Mouse (Mus musculus) thymus, postnatal 36 days (tissue): ENCODE results near the gene Gm49380.

ENCODE experiments used
- DNase-seq, 2 experiments: peaks; one replicate each; pipeline ENCODE4 v3.0.0; 2022; ENCODE audit warnings: mixed read lengths in 2 of 2

Gm49380 gene

DNA sequence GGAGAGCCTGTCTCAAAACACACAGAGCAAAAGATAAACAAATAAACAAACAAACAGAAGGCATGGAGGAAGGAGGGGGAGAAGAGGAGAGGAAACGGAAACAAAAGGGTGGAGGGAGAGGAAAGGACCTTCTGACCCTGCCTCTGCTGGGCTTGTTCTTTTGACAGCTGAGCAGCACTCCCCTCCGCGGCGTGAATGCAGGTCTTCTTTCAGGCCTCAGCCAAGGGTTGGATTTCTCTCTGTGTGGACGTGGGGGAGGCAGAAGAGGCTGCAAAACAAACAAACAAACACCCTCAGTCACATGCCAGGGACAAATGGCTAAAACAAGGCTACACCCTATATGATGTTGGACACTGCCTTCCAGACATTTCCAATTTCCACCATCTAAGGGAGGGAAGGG, 11.7 kb upstream of the Gm49380 start:
- peak in 1 of 2 experiments; percentile 3 for DNase-seq

DNA sequence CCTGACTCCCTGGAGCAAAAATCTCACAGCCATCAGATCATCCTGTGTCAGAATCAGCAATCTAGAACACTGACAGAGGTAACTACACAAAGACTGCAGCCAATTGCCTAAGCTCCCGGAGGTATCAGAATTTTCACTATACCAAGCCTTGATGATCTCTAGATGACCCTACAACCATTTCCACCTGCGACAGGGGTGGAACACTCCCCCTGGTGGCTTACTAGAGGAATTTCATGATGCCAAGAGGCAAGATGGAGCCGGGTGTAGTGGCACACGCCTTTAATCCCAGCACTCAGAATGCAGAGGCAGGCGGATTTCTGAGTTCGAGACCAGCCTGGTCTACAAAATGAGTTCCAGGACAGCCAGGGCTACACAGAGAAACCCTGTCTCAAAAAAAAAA, 11.0 kb upstream of the Gm49380 start:
- DNase-seq: peak in 1 of 2 experiments; percentile 24

DNA sequence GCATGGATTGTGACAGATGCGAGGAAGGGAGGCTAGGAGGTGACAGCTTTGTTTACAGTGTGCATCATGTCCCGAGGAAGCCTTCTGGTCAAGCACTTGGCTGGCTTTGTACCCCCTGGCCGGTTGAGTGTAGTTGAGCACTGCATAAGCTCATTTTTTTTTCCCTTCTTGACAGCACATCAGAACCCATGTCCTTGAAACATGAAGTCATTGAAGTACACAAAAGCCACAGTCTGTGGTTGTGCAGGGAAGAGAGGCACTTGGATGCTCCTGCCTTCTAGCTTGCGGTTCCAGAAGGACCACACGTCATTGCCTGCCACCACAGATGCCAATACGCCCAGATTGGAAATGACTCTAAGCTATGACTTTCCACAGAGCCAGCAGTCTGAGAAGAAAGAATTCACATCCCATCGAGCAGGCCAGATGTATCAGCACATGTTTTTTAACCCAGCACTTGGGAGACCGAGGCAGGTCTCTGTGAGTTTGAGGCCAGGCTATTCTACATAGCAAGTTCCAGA, 6.7 kb upstream of the Gm49380 start:
- DNase-seq: no peak

DNA sequence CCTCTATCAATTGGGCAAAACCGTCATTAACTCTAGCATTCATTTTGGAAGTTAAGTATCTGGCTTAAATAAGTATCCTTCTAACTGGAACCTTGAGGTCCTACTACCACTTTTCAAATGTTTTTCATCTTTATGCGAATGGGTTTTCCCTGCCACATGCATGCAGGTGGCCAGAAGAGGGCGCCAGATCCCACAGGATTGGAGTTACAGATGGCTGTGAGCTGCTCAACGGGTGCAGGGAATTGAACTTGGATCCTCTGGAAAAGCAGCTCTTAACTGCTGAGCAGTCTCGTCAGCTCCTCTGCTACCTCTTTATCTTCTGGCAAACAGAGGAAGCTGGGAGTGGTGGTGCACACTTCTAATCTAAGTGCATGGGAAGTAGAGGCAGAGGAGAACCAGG, 5.7 kb upstream of the Gm49380 start:
- DNase-seq: peak; percentile 64 to 67

DNA sequence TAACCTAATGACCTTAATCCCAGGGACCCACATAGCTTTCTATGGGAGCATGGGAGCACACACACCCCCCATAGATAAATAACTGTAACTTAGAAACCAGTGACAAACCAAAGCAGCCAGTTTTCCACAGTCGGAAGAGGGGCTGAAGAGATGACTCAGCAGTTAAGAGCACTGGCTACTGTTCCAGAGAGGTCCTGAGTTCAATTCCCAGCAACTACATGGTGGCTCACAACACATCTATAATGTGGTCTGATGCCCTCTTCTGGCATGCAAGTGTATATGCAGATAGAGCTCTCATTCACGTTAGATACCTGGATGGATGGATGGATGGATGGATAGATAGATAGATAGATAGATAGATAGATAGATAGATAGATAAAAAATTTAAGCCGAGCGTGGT, 2.9 kb upstream of the Gm49380 start:
- peak in 1 of 2 experiments; percentile 4 for DNase-seq

DNA sequence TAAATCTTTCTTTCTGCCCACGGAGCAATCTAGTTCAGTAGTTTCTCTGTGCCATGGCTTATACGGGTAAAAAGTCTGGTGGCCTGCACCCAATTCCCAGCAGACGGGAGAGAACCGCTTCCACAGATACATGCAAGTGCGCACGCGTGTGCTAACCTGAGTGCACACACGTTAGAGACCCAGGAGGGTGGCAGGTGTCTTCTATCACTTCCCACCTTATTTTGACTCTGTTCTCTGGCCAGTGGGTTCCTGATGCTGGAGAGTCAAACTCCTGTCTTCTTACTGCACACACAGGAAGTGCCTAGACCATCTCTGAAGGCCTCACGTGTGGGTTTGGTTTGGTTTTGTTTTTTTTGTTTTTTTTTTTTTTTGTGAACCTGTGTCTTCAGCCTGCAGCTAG, 2.3 kb upstream of the Gm49380 start:
- DNase-seq: peak in 1 of 2 experiments; percentile 9

DNA sequence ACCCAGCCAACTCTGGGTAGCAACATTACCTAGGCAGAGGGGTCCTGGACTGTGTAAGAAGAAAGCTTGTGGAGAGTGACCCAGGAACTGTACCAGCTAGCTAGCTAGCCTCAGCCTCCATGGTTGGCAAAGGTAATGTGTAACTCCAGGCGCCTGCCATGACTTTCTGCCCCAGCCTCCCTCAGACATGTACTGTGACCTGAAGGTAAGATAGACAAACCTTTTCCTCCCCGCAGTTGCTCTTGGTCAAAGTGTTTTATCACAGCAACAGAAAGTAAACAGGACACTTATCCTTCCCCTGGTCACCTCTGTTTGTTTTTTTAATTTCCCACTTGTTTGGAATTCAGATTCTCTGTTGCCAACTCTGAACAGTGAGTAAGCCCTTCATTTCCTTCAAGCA, 1.2 kb upstream of the Gm49380 start:
- DNase-seq: no peak

DNA sequence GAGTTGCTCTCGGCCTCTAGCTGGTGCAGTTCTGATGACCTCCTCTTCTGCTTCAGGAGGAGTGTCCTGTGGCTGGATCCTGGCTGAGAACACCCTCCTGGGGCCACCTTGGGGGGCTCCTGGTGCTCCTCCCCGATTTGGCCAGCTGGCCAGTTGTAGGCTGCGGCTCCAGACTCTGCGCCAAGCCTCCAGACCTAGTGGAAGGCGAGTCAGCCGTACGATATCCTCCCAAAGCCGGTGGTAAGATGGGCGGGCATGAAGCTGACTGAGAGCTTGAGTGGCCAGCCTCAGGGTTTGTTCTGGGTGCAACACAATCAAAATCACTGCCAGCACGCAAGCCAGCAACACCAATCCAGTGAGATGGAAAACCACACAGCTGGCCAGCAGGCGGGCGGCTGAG, 1.4 kb downstream of the Gm49380 start:
- DNase-seq: peak in 1 of 2 experiments; percentile 9

DNA sequence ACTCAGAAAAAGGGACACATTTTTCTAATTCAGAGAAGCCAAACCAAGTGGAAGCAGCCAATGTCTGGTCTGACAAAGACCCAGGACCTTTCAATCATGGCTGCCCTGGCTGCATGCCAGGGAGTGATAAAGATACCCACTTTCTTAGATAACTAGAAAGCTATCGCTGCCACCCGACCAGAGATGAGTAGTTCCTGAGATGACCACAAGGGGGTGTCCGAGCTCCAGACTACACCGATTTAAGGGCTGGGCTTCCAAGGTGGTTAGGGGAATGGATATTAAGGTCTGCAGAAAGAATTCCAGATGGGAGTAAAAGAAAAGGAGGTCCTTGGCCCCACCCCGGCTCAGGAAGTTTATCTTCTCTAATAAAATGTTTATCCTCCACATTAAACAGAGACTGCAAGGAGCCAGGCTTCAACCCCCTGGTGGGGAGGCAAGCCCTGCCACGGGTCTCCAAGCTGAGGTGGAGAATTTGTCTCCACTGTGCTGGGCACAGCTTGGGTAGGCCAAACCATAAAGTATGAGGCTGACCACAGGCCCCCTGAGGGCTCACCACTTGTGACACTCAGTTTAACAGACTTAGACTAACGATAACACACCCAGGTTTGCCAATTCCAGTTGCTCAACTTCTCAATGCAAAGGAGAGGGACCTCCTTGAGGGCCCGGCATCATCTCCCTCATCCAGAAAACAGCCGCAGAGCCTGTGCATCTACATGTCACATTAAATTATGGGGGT, 3.8 kb downstream of the Gm49380 start:
- peak; percentile 68 to 75 for DNase-seq

DNA sequence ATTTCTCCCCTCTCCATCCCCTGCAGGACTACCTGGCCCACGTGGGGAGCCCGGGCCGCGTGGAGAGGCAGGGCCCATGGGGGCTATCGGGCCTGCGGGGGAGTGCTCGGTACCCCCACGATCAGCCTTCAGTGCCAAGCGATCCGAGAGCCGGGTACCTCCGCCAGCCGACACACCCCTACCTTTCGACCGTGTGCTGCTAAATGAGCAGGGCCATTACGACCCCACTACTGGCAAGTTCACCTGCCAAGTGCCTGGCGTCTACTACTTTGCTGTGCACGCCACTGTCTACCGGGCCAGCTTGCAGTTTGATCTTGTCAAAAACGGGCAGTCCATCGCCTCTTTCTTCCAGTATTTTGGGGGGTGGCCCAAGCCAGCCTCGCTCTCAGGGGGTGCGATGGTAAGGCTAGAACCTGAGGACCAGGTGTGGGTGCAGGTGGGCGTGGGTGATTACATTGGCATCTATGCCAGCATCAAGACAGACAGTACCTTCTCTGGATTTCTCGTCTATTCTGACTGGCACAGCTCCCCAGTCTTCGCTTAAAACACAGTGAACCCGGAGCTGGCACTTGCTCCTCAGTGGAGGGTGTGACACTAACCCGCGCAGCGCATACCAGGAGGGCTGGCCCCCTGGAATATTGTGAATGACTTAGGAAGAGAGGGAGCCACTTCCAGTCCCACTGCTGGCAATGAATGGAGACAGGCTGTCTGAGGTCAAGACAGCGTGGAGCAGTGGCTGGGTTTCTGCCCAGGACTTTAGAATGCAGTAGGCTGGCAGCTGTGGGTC, 4.8 kb downstream of the Gm49380 start:
- peak in 1 of 2 experiments; percentile 12 for DNase-seq

DNA sequence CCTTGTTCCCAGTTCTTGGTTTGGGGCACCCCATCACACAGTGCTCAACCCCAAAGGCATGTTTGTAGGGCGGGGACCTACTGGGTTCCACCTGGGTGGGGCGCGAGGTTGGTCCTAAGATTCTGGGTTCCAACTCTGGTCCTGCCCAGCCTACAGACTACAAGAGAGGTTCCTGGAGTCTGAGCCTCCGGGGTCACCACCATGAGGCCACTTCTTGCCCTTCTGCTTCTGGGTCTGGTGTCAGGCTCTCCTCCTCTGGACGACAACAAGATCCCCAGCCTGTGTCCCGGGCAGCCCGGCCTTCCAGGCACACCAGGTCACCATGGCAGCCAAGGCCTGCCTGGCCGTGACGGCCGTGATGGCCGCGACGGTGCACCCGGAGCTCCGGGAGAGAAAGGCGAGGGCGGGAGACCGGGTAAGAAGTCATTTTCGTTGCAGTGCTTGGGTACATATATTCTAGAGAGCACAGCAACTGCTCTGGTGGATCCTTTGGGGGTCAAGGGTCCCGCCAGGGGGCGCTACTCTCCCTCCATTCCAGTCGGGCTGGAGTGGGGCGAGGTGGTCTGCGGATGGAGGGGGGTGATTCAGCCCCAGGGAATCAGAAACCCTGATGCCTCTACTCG, 5.6 kb downstream of the Gm49380 start:
- DNase-seq: peak in 1 of 2 experiments; percentile 43

DNA sequence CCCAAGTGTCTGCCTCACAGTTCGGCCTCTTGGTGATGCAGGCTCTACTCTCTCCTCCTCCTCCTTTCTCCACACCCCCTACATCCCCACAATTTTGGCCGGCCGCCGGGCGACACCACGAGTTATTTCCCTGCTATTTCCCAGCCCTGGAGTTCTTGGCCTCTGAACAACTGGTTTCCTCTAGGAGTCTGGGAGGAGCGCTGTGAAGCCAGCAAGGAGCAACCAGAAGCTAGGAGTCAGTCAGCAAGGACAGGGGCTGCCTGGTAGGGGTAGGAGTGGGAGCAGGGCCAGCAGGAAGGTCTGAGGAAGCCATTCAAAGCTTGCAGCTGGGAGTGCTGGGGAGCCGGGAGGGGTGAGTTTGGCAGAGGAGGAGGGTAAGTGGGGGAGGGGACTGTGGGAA, 6.2 kb downstream of the Gm49380 start, which contains the start of gene C1qtnf5:
TSS of gene C1qtnf5 (plus strand) at position 136 of the 400 bp plus-strand sequence.
- DNase-seq: peak in 1 of 2 experiments; percentile 14

DNA sequence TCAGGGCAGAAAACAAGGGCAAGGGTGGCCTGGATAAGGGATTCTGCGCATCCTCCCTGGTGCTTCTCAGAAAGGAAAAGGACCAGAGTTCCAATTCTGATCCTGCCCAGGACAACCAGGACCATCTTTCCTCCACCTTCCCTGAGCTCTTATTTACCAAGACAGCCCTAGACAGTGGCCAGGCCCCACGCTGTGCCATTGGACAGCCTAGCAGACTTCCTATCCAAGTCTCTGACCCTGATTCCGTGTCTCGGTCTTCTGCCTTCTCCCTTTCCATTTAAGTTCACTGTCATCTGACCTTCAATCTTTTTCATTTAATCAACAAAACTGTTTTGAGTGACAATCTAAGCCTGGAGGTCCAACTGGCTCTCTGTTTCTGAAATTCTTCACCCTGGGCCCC, 6.7 kb downstream of the Gm49380 start:
- no peak for DNase-seq

DNA sequence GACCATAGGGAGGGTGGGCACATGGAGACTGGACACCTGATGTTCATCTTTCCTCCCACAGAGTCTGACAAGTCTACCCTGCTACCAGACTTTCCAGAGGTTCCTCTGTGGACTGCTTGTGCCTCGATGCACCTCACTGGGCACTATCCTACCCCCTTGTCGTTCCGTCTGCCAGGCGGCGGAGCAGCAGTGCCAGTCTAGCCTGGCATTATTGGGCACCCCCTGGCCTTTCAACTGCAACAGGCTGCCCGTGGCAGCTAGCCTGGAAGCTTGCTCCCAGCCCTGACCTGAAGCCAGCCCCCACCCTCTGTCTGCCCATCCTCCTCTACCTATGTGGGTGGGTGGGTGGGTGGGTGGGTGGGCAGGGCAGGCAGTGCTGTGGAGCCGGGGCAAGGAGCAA, 7.1 kb downstream of the Gm49380 start:
- peak in 1 of 2 experiments; percentile 6 for DNase-seq

DNA sequence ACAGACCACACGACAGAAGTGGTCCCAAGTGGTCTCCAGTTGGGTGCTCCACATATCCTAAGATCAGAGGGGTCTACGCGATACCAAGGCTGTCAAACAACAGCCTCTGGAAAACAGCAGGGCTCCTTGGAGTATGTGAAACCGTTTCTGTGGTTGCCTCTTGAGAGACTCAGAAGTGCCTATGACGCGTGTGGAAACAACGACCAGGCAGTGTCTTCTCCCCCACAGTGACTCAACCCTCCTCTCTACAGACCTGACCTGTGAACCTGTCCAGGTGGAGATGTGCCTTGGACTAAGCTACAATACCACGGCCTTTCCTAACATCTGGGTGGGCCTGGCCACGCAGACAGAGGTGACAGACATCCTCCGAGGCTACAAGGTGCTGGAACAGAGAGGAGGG, 7.5 kb downstream of the Gm49380 start:
- no peak for DNase-seq

DNA sequence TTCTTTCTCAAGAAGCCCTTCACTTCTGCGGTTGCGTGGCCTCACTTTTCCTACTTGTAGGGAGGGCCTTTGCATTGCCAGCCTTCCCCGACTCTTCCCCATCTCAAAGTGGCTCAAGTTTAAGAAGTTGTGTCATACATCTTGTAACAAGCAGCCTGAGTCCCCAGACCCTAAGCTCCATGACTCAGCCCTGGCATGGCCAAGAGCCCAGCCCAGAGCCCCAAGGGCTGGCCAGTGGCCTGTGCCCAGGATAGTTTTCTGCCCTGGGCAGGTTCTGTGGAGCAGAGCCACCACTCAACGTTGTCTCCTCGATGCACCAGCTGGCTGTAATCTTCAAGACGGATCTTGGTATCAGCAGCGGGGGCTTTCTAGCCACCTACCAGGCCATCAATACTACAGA, 8.4 kb downstream of the Gm49380 start:
- peak in 1 of 2 experiments; percentile 5 for DNase-seq

DNA sequence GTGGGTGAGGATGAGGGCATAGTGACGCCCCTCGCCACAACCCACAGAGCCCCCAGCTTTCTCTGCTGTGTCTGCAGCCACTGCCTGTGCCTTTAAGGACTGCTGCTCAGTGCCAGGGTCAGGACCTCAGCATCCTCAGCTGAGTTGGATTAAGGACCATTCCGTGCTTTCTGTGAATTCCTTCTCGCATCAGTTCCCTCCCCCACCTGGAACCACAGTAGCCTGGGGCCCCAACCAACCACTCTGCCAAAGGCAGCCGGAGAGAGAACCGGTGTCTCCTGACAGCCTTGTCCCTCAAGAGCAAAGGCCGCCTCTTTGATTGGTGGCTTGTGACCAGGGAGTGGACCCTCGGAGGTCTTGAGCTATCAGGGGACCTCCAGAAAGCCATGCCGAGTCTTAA, 11.8 kb downstream of the Gm49380 start, which contains the start of gene Mfrp:
TSS of gene Mfrp (plus strand) at position 240 of the 400 bp plus-strand sequence.
- DNase-seq: peak in 1 of 2 experiments; percentile 6

DNA sequence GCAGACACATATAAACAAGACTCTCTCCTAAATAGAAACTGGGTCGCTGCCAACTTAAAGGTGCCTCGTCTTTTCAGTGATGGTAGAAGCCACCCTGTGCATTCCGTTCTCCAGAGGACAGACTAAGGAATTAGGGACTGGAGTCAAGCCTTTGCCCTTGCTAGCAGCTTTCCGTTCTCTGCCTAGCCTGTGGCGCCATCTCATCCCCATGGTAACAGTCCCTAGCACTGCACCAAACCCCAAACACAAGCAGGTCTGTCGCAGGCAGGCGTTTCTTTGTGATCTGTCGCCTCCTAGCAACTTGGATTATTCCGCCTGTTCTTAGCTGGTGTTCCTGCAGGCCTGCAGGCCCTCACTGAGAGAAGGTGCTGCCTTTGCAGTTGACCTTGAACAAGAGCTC, 16.8 kb downstream of the Gm49380 start:
- DNase-seq: no peak

DNA sequence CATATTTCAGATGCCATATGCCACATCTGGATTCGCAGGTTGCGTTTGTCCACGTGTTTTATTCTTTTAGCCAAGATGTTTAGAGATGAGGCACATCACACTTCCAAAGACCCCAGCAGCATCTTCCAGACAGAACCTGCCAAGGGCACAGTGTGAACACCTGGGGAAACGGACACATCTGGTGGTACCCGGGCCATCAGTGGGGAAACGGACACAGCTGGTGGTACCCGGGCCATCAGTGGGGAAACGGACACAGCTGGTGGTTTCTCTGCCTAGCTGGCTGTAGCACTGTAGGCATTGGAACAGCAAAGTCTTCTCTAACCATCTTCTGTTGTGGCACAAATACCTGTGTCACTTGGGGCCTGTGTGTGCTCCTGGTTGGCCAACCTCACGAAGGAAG, 17.5 kb downstream of the Gm49380 start:
- no peak for DNase-seq

DNA sequence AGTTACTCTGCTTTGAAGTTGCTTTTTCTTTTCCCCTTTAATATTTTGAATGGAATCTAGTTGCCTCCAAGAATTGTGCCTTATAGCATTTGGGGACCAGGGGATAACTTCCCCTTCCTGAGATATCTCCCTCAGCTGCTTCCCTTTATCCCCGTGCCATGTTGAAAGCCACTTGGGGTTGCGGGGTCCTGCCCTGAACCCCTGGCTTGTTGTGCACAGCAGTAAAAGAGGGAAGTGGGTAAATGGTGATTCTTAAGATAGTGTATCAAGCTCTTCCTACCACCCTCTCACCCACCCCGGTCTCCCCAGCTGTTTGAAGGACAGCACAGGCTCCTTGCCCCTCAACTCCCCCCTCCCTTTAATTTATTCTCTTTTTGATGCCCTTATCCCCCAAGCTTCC, 18.6 kb downstream of the Gm49380 start:
- no peak for DNase-seq

DNA sequence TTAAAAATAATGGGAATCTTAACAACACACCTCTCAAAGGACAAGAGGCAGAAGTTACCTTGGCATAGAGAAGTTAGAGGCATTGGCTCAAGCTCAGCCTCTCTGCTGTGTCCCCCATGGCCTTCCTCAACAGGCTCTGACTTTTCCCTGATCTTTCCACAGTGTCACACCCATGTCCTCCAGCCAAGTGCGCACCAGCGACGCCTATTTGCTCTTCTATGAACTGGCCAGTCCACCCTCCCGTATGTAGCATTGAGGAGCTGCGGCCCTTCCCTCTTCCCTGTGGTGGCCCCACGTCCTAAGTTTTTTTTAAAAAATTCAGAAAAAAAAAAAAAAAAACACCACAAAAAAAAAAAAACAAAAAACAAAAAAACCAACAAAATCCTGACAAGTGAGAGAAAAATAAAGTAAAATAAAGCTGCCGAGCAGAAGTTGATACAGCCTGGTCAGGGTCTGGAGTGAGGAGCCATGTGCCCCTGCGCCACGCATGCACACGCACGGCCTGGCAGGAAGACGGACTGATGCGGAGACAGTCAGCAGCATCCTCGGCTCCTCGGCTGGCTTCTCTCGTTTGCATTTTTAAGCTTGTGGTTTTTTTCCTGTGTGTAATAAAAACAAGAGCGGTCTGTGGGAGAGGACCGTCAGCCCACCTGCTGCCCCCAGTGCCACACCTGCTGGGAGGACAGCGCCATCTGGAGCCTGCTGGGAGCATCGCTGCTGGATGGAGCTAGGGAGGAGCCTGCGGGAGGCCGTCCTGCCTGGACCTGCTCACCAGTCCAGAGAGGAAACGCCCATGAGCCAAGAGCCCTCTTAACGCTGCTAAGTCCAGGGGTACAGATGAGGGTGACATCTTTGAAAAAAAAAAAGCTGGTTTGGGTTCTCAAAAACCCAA, 19.4 kb downstream of the Gm49380 start:
- DNase-seq: peak; percentile 89
